In the genomic region with DNA sequence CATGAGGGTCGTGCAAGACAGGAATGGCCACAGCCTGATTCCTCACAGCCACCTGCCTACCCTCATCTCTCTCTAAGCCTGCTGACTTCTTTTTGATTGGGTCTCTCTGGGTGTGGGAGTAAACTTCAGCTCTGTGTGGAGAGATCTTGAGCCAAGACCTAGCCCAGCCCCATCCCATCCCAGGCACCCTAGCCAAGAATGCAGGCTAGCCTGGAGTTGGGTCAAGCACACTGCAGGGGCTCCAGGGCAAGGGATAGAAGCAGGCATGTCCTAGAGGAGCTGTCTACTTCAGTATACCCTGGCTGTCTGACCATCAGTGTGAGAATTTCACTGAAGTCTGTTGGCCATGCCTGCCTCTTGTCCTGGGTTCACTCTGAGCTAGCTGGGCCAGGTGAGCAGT, we compare ENCODE assay signal across 11 mouse cellular contexts. TPM values are rescaled to one million over a fixed set of nuclear protein-coding genes. Genes with fewer than 3 reads are reported as not detected.
A peak's percentile ranks its signal among the peaks of the same experiment; 100 is the strongest.
DNase-seq lines count a peak whose midpoint lies in the region; ATAC-seq and TF ChIP-seq lines count a peak whose summit lies in the region.
"Had no signal": no experiment of that assay in that cellular context is flagged by ENCODE, and none has a peak within 500 bp of the region (broad histone marks: within the 10 kb centered on the region; RNA-seq: fewer than 3 reads in every experiment).

No protein-coding gene starts in this region.

- TF ChIP-seq CTCF in heart, adult 2 months (IDR thresholded peaks at IDR 0.05): no peak

- no peaks in the 10 kb centered on the region for H3K79me2 ChIP-seq in heart, adult 2 months (replicated peaks; ENCODE audit: control insufficient read depth, insufficient read depth, low read length)

- no peak for DNase-seq in heart, adult 2 months
- DNase-seq in heart, postnatal 10 days: no peak
- DNase-seq in midbrain, embryonic 14.5 days: no peak
- DNase-seq in limb, embryonic 10.5 days (ENCODE audit: low spot score): no peak
- DNase-seq in urinary bladder, adult 2 months (ENCODE audit: low spot score): no peak
- DNase-seq: right cerebral cortex, adult 18-20 months had no signal

- no peaks in the 10 kb centered on the region for H3K27me3 ChIP-seq in heart, adult 2 months (ENCODE audit: control insufficient read depth, insufficient read depth, low read length)
- H3K27me3 ChIP-seq in midbrain, embryonic 14.5 days (ENCODE audit: control insufficient read depth, insufficient read depth, low read length): no peaks in the 10 kb centered on the region
- H3K27me3 ChIP-seq in midbrain, embryonic 13.5 days: no peaks in the 10 kb centered on the region
- H3K27me3 ChIP-seq in limb, embryonic 10.5 days (ENCODE audit: low read depth, poor library complexity, severe bottlenecking): no peaks in the 10 kb centered on the region
- H3K27me3 ChIP-seq in stomach, embryonic 16.5 days (ENCODE audit: control insufficient read depth, insufficient read depth, low read length): no peaks in the 10 kb centered on the region
- H3K27me3 ChIP-seq: midbrain, embryonic 12.5 days had no signal

- no peaks in the 10 kb centered on the region for H3K9me3 ChIP-seq in midbrain, embryonic 14.5 days (ENCODE audit: control insufficient read depth, low read length)
- no peaks in the 10 kb centered on the region for H3K9me3 ChIP-seq in midbrain, embryonic 13.5 days
- no peaks in the 10 kb centered on the region for H3K9me3 ChIP-seq in limb, embryonic 10.5 days (replicated peaks)
- no peaks in the 10 kb centered on the region for H3K9me3 ChIP-seq in stomach, embryonic 16.5 days (replicated peaks; ENCODE audit: control insufficient read depth, low read length)
- H3K9me3 ChIP-seq: heart, embryonic 13.5 days; midbrain, embryonic 12.5 days had no signal

- H3K27ac ChIP-seq in heart, adult 2 months: peak overlapping the region; percentile 48
- H3K27ac ChIP-seq in midbrain, embryonic 14.5 days (replicated peaks; ENCODE audit: low read depth, low read length): 0 out of 2 replicates have a peak overlapping the region, but pooled peaks have one; percentile 63
- no peak overlapping the region for H3K27ac ChIP-seq in midbrain, embryonic 13.5 days
- H3K27ac ChIP-seq in limb, embryonic 10.5 days: peak overlapping the region; percentile 90
- peak overlapping the region; percentile 67; the same call in 1 of the 2 replicates for H3K27ac ChIP-seq in stomach, embryonic 16.5 days (ENCODE audit: low read length)

- TF ChIP-seq EP300 in heart, adult 2 months (IDR thresholded peaks at IDR 0.05; ENCODE audit: insufficient read depth, low read depth, low read length): no peak

- intact Hi-C loops in heart, adult 2 months (cut with DNase I): no loop called here
- intact Hi-C loops in heart, postnatal 10 days (cut with DNase I): no loop called here

- peaks cover 20% of the 10 kb centered on the region for H3K4me1 ChIP-seq in heart, adult 2 months (ENCODE audit: control insufficient read depth, insufficient read depth, low read length)
- peaks cover 12% of the 10 kb centered on the region; the same call in 1 of the 2 replicates for H3K4me1 ChIP-seq in midbrain, embryonic 14.5 days (ENCODE audit: control insufficient read depth, insufficient read depth, low read length)
- H3K4me1 ChIP-seq in midbrain, embryonic 13.5 days (replicated peaks): peaks cover 34% of the 10 kb centered on the region
- H3K4me1 ChIP-seq in limb, embryonic 10.5 days: peaks cover 91% of the 10 kb centered on the region
- peaks cover 47% of the 10 kb centered on the region for H3K4me1 ChIP-seq in stomach, embryonic 16.5 days (ENCODE audit: control insufficient read depth, insufficient read depth, low read length)

- H3K4me2 ChIP-seq in midbrain, embryonic 14.5 days (ENCODE audit: low read length): no peak overlapping the region
- no peak overlapping the region for H3K4me2 ChIP-seq in midbrain, embryonic 13.5 days (replicated peaks)
- no peak overlapping the region for H3K4me2 ChIP-seq in stomach, embryonic 16.5 days (ENCODE audit: low read depth, low read length)
- H3K4me2 ChIP-seq: heart, embryonic 13.5 days; midbrain, embryonic 12.5 days had no signal

- H3K4me3 ChIP-seq in heart, adult 2 months: no peak overlapping the region
- no peak overlapping the region for H3K4me3 ChIP-seq in midbrain, embryonic 14.5 days (replicated peaks; ENCODE audit: low read depth, low read length)
- H3K4me3 ChIP-seq in midbrain, embryonic 13.5 days (replicated peaks): no peak overlapping the region
- H3K4me3 ChIP-seq in limb, embryonic 10.5 days: no peak overlapping the region
- no peak overlapping the region for H3K4me3 ChIP-seq in stomach, embryonic 16.5 days (replicated peaks; ENCODE audit: low read length)
- H3K4me3 ChIP-seq: heart, embryonic 13.5 days; midbrain, embryonic 12.5 days had no signal

- no peak overlapping the region for H3K9ac ChIP-seq in heart, adult 2 months (ENCODE audit: low read depth, low read length)
- no peak overlapping the region for H3K9ac ChIP-seq in midbrain, embryonic 14.5 days (replicated peaks; ENCODE audit: low read length)
- H3K9ac ChIP-seq in midbrain, embryonic 13.5 days (replicated peaks): no peak overlapping the region
- no peak overlapping the region for H3K9ac ChIP-seq in stomach, embryonic 16.5 days (ENCODE audit: low read length)
- H3K9ac ChIP-seq: heart, embryonic 13.5 days; midbrain, embryonic 12.5 days had no signal

- WGBS in heart, adult 2 months: 45% methylated on average over 1 of the region's 1 CpGs
- 64% methylated on average over 1 of the region's 1 CpGs for WGBS in midbrain, embryonic 14.5 days
- 47% methylated on average over 1 of the region's 1 CpGs for WGBS in midbrain, embryonic 13.5 days
- 52% methylated on average over 1 of the region's 1 CpGs for WGBS in limb, embryonic 10.5 days
- WGBS in stomach, embryonic 16.5 days: 39% methylated on average over 1 of the region's 1 CpGs

- TF ChIP-seq POLR2A in heart, adult 2 months (IDR thresholded peaks at IDR 0.05; ENCODE audit: insufficient read depth, low read depth, low read length): no peak

- no peak for ATAC-seq in midbrain, embryonic 14.5 days (ENCODE audit: low FRiP score, low TSS enrichment)
- ATAC-seq in midbrain, embryonic 13.5 days: no peak
- no peak for ATAC-seq in stomach, embryonic 16.5 days (ENCODE audit: insufficient read depth, low FRiP score)
- no peak for ATAC-seq in inflammation-experienced regulatory T-cells, adult 6 months

- H3K36me3 ChIP-seq in heart, adult 2 months (ENCODE audit: control insufficient read depth, insufficient read depth, low read length): no peaks in the 10 kb centered on the region
- H3K36me3 ChIP-seq in midbrain, embryonic 14.5 days (ENCODE audit: control insufficient read depth, insufficient read depth, low read length): no peaks in the 10 kb centered on the region
- H3K36me3 ChIP-seq in midbrain, embryonic 13.5 days: no peaks in the 10 kb centered on the region
- H3K36me3 ChIP-seq in limb, embryonic 10.5 days: peaks cover 76% of the 10 kb centered on the region
- H3K36me3 ChIP-seq in stomach, embryonic 16.5 days (ENCODE audit: control insufficient read depth, insufficient read depth, low read length): no peaks in the 10 kb centered on the region
- H3K36me3 ChIP-seq: heart, embryonic 13.5 days; midbrain, embryonic 12.5 days had no signal

RNA-seq across cellular contexts. Expression of a gene that starts 9.3 kb away (rescaled TPM):
- 10 to 100 TPM; 30.8 to 33.8 TPM for total RNA-seq in heart, adult 2 months (2021)
- polyA plus RNA-seq in heart, adult 2 months (2012; rRNA removed): 57.6 and 58.2 TPM in 2 replicates
- total RNA-seq in heart, postnatal 10 days (2021): 10 to 100 TPM; 23.4 to 28.2 TPM
- polyA plus RNA-seq in midbrain, embryonic 14.5 days (2014; fragmentation: Nextera tagmentation; extraction: Ambion mirVana): 21.4 and 25.0 TPM in 2 replicates
- polyA plus RNA-seq in midbrain, embryonic 13.5 days (2015; fragmentation: Nextera tagmentation; extraction: Ambion mirVana): 23.0 and 23.7 TPM in 2 replicates
- polyA plus RNA-seq in limb, embryonic 10.5 days (2016; fragmentation: Nextera tagmentation; extraction: Ambion mirVana): 160 and 171 TPM in 2 replicates
- polyA plus RNA-seq in stomach, embryonic 16.5 days (2015; fragmentation: Nextera tagmentation; extraction: Ambion mirVana): 63.7 and 65.9 TPM in 2 replicates
- polyA plus RNA-seq in urinary bladder, adult 2 months (2012; rRNA removed): 170 and 183 TPM in 2 replicates
- polyA plus RNA-seq in inflammation-experienced regulatory T-cells, adult 6 months (2017; shearing (Covaris generic)): 1 to 10 TPM in 1 of 3 experiments, under 1 TPM in 2; 0.49 to 1.1 (median 0.50) TPM

RNA-seq across cellular contexts. Expression of a gene that starts 31.6 kb away (rescaled TPM):
- total RNA-seq in heart, adult 2 months (2021): 1 to 10 TPM; 5.1 to 5.5 TPM
- 5.6 and 7.0 TPM in 2 replicates for polyA plus RNA-seq in heart, adult 2 months (2012; rRNA removed)
- total RNA-seq in heart, postnatal 10 days (2021): 1 to 10 TPM; 1.9 to 2.2 TPM
- 2.5 TPM in 2 replicates for polyA plus RNA-seq in midbrain, embryonic 14.5 days (2014; fragmentation: Nextera tagmentation; extraction: Ambion mirVana)
- 1.0 and 1.3 TPM in 2 replicates for polyA plus RNA-seq in midbrain, embryonic 13.5 days (2015; fragmentation: Nextera tagmentation; extraction: Ambion mirVana)
- polyA plus RNA-seq in limb, embryonic 10.5 days (2016; fragmentation: Nextera tagmentation; extraction: Ambion mirVana): 1.1 TPM in 2 replicates
- 2.7 and 2.9 TPM in 2 replicates for polyA plus RNA-seq in stomach, embryonic 16.5 days (2015; fragmentation: Nextera tagmentation; extraction: Ambion mirVana)
- polyA plus RNA-seq in urinary bladder, adult 2 months (2012; rRNA removed): 1.5 and 2.6 TPM in 2 replicates
- 1 to 10 TPM in 1 of 3 experiments, not detected in 2; 1.1 TPM for polyA plus RNA-seq in inflammation-experienced regulatory T-cells, adult 6 months (2017; shearing (Covaris generic))

RNA-seq across cellular contexts. Expression of a gene that starts 40.4 kb away (rescaled TPM):
- 10 to 100 TPM; 59.9 to 63.6 TPM for total RNA-seq in heart, adult 2 months (2021)
- polyA plus RNA-seq in heart, adult 2 months (2012; rRNA removed): 37.4 and 62.3 TPM in 2 replicates
- 10 to 100 TPM; 36.8 to 37.0 TPM for total RNA-seq in heart, postnatal 10 days (2021)
- polyA plus RNA-seq in midbrain, embryonic 14.5 days (2014; fragmentation: Nextera tagmentation; extraction: Ambion mirVana): 6.5 and 10.5 TPM in 2 replicates
- 6.0 and 7.8 TPM in 2 replicates for polyA plus RNA-seq in midbrain, embryonic 13.5 days (2015; fragmentation: Nextera tagmentation; extraction: Ambion mirVana)
- 35.6 and 38.7 TPM in 2 replicates for polyA plus RNA-seq in limb, embryonic 10.5 days (2016; fragmentation: Nextera tagmentation; extraction: Ambion mirVana)
- 78.6 and 86.8 TPM in 2 replicates for polyA plus RNA-seq in stomach, embryonic 16.5 days (2015; fragmentation: Nextera tagmentation; extraction: Ambion mirVana)
- 26.5 and 26.7 TPM in 2 replicates for polyA plus RNA-seq in urinary bladder, adult 2 months (2012; rRNA removed)
- polyA plus RNA-seq in inflammation-experienced regulatory T-cells, adult 6 months (2017; shearing (Covaris generic)): not detected

Comparison
In these comparisons a context has a peak if more than half of its experiments do, and no peak if none do; other contexts are left out.
1. RNA of a gene that starts 9.3 kb away (polyA plus RNA-seq): 170 to 183 TPM in urinary bladder, adult 2 months, 160 to 171 TPM in limb, embryonic 10.5 days, 63.7 to 65.9 TPM in stomach, embryonic 16.5 days, 57.6 to 58.2 TPM in heart, adult 2 months, 23.0 to 23.7 TPM in midbrain, embryonic 13.5 days and 21.4 to 25.0 TPM in midbrain, embryonic 14.5 days; 0.49 to 1.1 TPM in inflammation-experienced regulatory T-cells, adult 6 months; every median in the first group is over 10 times any median in the second.